Mouse (Mus musculus) hindbrain, embryonic 12.5 days (tissue): ENCODE results near the gene Rfpl4. TPM values are rescaled to one million over a fixed set of nuclear protein-coding genes. Genes with fewer than 3 reads are reported as not detected.
A peak's percentile ranks its signal among the peaks of the same experiment; 100 is the strongest.
"Not testable (repeated sequence)": the region's sequence is repeated elsewhere in the genome, so short reads cannot be mapped to it uniquely, and the experiment has no call there.

ENCODE experiments used
- ATAC-seq: fragments of 200-750 bp; cut with Nextera tagmentation; 2 replicates; pipeline ENCODE4 v1.8.0; 2017; ENCODE audit warnings: moderate TSS enrichment; ENCODE audit not compliant: low FRiP score
- H3K27ac ChIP-seq: fragments of 300-500 bp; sonication (generic); 2 replicates; pipeline ENCODE4 v1.5.1; 2016; ENCODE audit warnings: mild to moderate bottlenecking
- H3K27me3 ChIP-seq: fragments of 300-500 bp; sonication (generic); 2 replicates; pipeline ENCODE4 v1.6.1; 2016; ENCODE audit warnings: mild to moderate bottlenecking
- H3K36me3 ChIP-seq: fragments of 300-500 bp; sonication (generic); 2 replicates; pipeline ENCODE4 v1.6.1; 2016; ENCODE audit warnings: mild to moderate bottlenecking
- H3K4me1 ChIP-seq: fragments of 300-500 bp; sonication (generic); 2 replicates; pipeline ENCODE4 v1.6.1; 2016
- H3K4me2 ChIP-seq: fragments of 300-500 bp; sonication (generic); replicated peaks from 2 replicates; pipeline ENCODE4 v1.6.1; 2016; ENCODE audit warnings: mild to moderate bottlenecking
- H3K4me3 ChIP-seq: fragments of 300-500 bp; sonication (generic); 2 replicates; pipeline ENCODE4 v1.5.1; 2016; ENCODE audit warnings: mild to moderate bottlenecking
- H3K9ac ChIP-seq: fragments of 300-500 bp; sonication (generic); 2 replicates; pipeline ENCODE4 v1.6.1; 2016; ENCODE audit warnings: mild to moderate bottlenecking, moderate library complexity
- H3K9me3 ChIP-seq: fragments of 300-500 bp; sonication (generic); replicated peaks from 2 replicates; pipeline ENCODE4 v1.6.1; 2016; ENCODE audit warnings: mild to moderate bottlenecking
- WGBS: fragments of 180-500 bp; shearing (Covaris S2); methylation state at CpG from one replicate; pipeline ENCODE4 v1.1.7; 2016; 5-methylcytosine and 5-hydroxymethylcytosine counted together
- polyA plus RNA-seq: library from polyadenylated mRNA; unstranded; fragments of >200 nt; fragmentation: Nextera tagmentation; extraction: Ambion mirVana; gene quantifications from 2 replicates; pipeline ENCODE4 v1.2.1, GENCODE M21; 2016

The Rfpl4 gene
- polyA plus RNA-seq, 1 experiment from 2014 or later: not detected

- H3K4me2 ChIP-seq: peak overlapping the region; percentile 92
- H3K4me1 ChIP-seq: peaks cover 19% of the 10 kb centered on the region
- H3K36me3 ChIP-seq: peaks cover 53% of the 10 kb centered on the region
- peak overlapping the region; percentile 90 for H3K27ac ChIP-seq
- not testable (repeated sequence) for H3K27me3 ChIP-seq, H3K9me3 ChIP-seq
- WGBS: 51% methylated on average over 10 of the region's 13 CpGs
- H3K9ac ChIP-seq: peak overlapping the region; percentile 97; the same call in 1 of the 2 replicates
- peak; percentile 51 for ATAC-seq
- H3K4me3 ChIP-seq: peak overlapping the region; percentile 97
These were observed 37.3 kb downstream of the Rfpl4 start for GRCm38 (mm10) chr7:5079365-5080009.

GRCm38 (mm10) chr7:5076931-5077330 lies 39.8 kb downstream of the Rfpl4 start:
- H3K9ac ChIP-seq: no peak overlapping the region
- H3K27me3 ChIP-seq: no peaks in the 10 kb centered on the region
- H3K4me3 ChIP-seq: no peak overlapping the region
- no peak overlapping the region for H3K4me2 ChIP-seq
- peaks cover 13% of the 10 kb centered on the region for H3K4me1 ChIP-seq
- peaks cover 67% of the 10 kb centered on the region for H3K36me3 ChIP-seq
- 96% methylated on average over 2 of the region's 2 CpGs for WGBS
- H3K9me3 ChIP-seq: no peaks in the 10 kb centered on the region
- no peak overlapping the region for H3K27ac ChIP-seq
- ATAC-seq: no peak

GRCm38 (mm10) chr7:5074984-5075383 lies 41.8 kb downstream of the Rfpl4 start:
- Histone ChIP-seq H3K4me2 (no peak overlapping the region), H3K9me3 (no peaks in the 10 kb centered on the region), H3K36me3 (peaks cover 86% of the 10 kb centered on the region), H3K27ac (no peak overlapping the region), H3K4me1 (no peaks in the 10 kb centered on the region), H3K4me3 (no peak overlapping the region), H3K9ac (no peak overlapping the region), H3K27me3 (no peaks in the 10 kb centered on the region)
- 93% methylated on average over 5 of the region's 5 CpGs for whole genome bisulfite sequencing
- no peak for ATAC-seq

GRCm38 (mm10) chr7:5073586-5073985 lies 43.2 kb downstream of the Rfpl4 start:
- H3K4me1 ChIP-seq: no peaks in the 10 kb centered on the region
- no peak overlapping the region for H3K4me3 ChIP-seq
- peaks cover 93% of the 10 kb centered on the region for H3K36me3 ChIP-seq
- H3K9me3 ChIP-seq: no peaks in the 10 kb centered on the region
- no peak overlapping the region for H3K4me2 ChIP-seq
- H3K27me3 ChIP-seq: no peaks in the 10 kb centered on the region
- no peak overlapping the region for H3K27ac ChIP-seq
- no peak for ATAC-seq
- WGBS: 88% methylated on average over 1 of the region's 1 CpGs
- H3K9ac ChIP-seq: no peak overlapping the region

GRCm38 (mm10) chr7:5064886-5065285 lies 51.9 kb downstream of the Rfpl4 start:
- Histone ChIP-seq H3K9me3 (no peaks in the 10 kb centered on the region), H3K27ac (no peak overlapping the region), H3K9ac (no peak overlapping the region), H3K4me1 (peaks cover 31% of the 10 kb centered on the region), H3K36me3 (peaks cover 36% of the 10 kb centered on the region), H3K4me2 (no peak overlapping the region; the same call in 1 of the 2 replicates), H3K27me3 (no peaks in the 10 kb centered on the region), H3K4me3 (no peak overlapping the region)
- 97% methylated on average over 6 of the region's 6 CpGs for WGBS
- ATAC-seq: no peak

GRCm38 (mm10) chr7:5062360-5063001 lies 54.3 kb downstream of the Rfpl4 start:
- H3K27me3 ChIP-seq: peaks cover 17% of the 10 kb centered on the region
- under 1% methylated on average over 45 of the region's 51 CpGs for WGBS
- H3K9me3 ChIP-seq: no peaks in the 10 kb centered on the region
- ATAC-seq: peak; percentile 42
- peak overlapping the region; percentile 98 for H3K27ac ChIP-seq
- peaks cover 12% of the 10 kb centered on the region for H3K36me3 ChIP-seq
- peaks cover 36% of the 10 kb centered on the region for H3K4me1 ChIP-seq
- H3K4me2 ChIP-seq: peak overlapping the region; percentile 88
- peak overlapping the region; percentile 61 for H3K4me3 ChIP-seq
- H3K9ac ChIP-seq: peak overlapping the region; percentile 88

GRCm38 (mm10) chr7:5061774-5062359 lies 54.9 kb downstream of the Rfpl4 start, which contains the start of gene U2af2:
U2af2 (plus strand) TSS chr7:5062143.
- Histone ChIP-seq H3K4me2 (peak within 1 kb of the TSS; percentile 88), H3K27ac (peak within 1 kb of the TSS; percentile 98), H3K9me3 (no peaks in the 10 kb centered on the region), H3K4me1 (peaks cover 40% of the 10 kb centered on the region), H3K4me3 (peak within 1 kb of the TSS; percentile 61), H3K9ac (peak within 1 kb of the TSS; percentile 88), H3K36me3 (peaks cover 6% of the 10 kb centered on the region), H3K27me3 (peaks cover 23% of the 10 kb centered on the region)
- WGBS: under 1% methylated on average over 64 of the region's 65 CpGs
- ATAC-seq: peak; percentile 86

GRCm38 (mm10) chr7:5060944-5061773 lies 55.6 kb downstream of the Rfpl4 start:
- Histone ChIP-seq H3K4me1 (peaks cover 45% of the 10 kb centered on the region), H3K27ac (peak overlapping the region; percentile 98), H3K4me3 (peak overlapping the region; percentile 61), H3K36me3 (no peaks in the 10 kb centered on the region; the same call in 1 of the 2 replicates), H3K9ac (peak overlapping the region; percentile 88), H3K27me3 (peaks cover 30% of the 10 kb centered on the region), H3K9me3 (no peaks in the 10 kb centered on the region), H3K4me2 (peak overlapping the region; percentile 88)
- ATAC-seq: peak; percentile 90
- under 1% methylated on average over 60 of the region's 60 CpGs for WGBS

- H3K9me3 ChIP-seq: no peaks in the 10 kb centered on the region
- H3K4me3 ChIP-seq: peak overlapping the region; percentile 61
- peak overlapping the region; percentile 88 for H3K9ac ChIP-seq
- 2% methylated on average over 27 of the region's 27 CpGs for WGBS
- peak overlapping the region; percentile 98 for H3K27ac ChIP-seq
- no peaks in the 10 kb centered on the region for H3K36me3 ChIP-seq
- ATAC-seq: peak; percentile 12; the same call in 1 of the 2 replicates
- H3K27me3 ChIP-seq: peaks cover 39% of the 10 kb centered on the region
- peaks cover 39% of the 10 kb centered on the region for H3K4me1 ChIP-seq
- peak overlapping the region; percentile 88 for H3K4me2 ChIP-seq
These were observed 56.5 kb downstream of the Rfpl4 start for GRCm38 (mm10) chr7:5060239-5060731.
